Mouse (Mus musculus) frontal cortex, postnatal 25 days (tissue): ENCODE data around the gene Gm11627.
"Not testable (repeated sequence)": the region's sequence is repeated elsewhere in the genome, so short reads cannot be mapped to it uniquely, and the experiment has no call there.

Experiments used
- DNase-seq, 2 experiments: peaks; one replicate each; pipeline ENCODE4 v3.0.0; 2022; ENCODE audit warnings: low spot score in 2 of 2

The Gm11627 gene

GRCm38 (mm10) chr11:102564952-102565671 lies 14.1 kb downstream of the Gm11627 start:
- not testable (repeated sequence) for DNase-seq

- no peak for DNase-seq
Observed at GRCm38 (mm10) chr11:102558704-102559103, 20.6 kb downstream of the Gm11627 start.

GRCm38 (mm10) chr11:102557386-102557785 lies 21.9 kb downstream of the Gm11627 start:
- no peak for DNase-seq

- no peak for DNase-seq
Observed at GRCm38 (mm10) chr11:102556716-102557074, 22.6 kb downstream of the Gm11627 start.

- peak; percentile 81 to 91 for DNase-seq
Observed at GRCm38 (mm10) chr11:102556031-102556715, 23.1 kb downstream of the Gm11627 start, which contains the start of gene Gpatch8. TSS of gene Gpatch8 (minus strand) at chr11:102556392.

GRCm38 (mm10) chr11:102555400-102556030 lies 23.7 kb downstream of the Gm11627 start:
- DNase-seq: peak in 1 of 2 experiments; percentile 13

GRCm38 (mm10) chr11:102552051-102552450 lies 27.2 kb downstream of the Gm11627 start:
- no peak for DNase-seq

- no peak for DNase-seq
Observed at GRCm38 (mm10) chr11:102551176-102551575, 28.1 kb downstream of the Gm11627 start.

- no peak for DNase-seq
Observed at GRCm38 (mm10) chr11:102541471-102541870, 37.8 kb downstream of the Gm11627 start.

GRCm38 (mm10) chr11:102540286-102540685 lies 39.0 kb downstream of the Gm11627 start:
- DNase-seq: not testable (repeated sequence)

- no peak for DNase-seq
Observed at GRCm38 (mm10) chr11:102539690-102540089, 39.6 kb downstream of the Gm11627 start.

- no peak for DNase-seq
Observed at GRCm38 (mm10) chr11:102536210-102536609, 43.1 kb downstream of the Gm11627 start.

- DNase-seq: no peak
Observed at GRCm38 (mm10) chr11:102534078-102534477, 45.2 kb downstream of the Gm11627 start.

GRCm38 (mm10) chr11:102531425-102531824 lies 47.8 kb downstream of the Gm11627 start:
- DNase-seq: no peak
